In the genomic region with DNA sequence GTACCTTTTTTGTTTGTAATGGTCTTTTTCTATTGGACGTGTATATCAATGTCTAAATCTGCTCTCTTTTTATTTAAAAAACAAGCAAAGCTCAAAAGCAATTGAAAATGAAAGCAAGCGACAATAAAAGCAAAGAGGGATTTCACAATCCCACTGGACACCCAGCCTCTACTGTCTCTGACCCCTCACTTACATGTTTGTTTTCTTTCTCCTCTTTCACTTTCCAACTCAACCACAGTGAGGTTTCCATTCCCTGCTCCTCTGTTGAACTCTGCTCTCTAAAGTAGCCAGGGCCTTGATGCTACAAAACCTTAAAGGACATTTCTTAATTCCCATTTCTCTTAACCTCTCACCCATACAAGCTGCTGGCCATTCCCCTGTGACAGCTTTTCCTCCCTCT, we compare ENCODE assay signal across 17 mouse cellular contexts.
"Had no signal": no experiment of that assay in that cellular context is flagged by ENCODE, and none has a peak within 500 bp of the region (broad histone marks: within the 10 kb centered on the region; RNA-seq: fewer than 3 reads in every experiment).

No protein-coding gene starts in this region.

- H3K9me3 ChIP-seq: intestine, embryonic 15.5 days; limb, embryonic 12.5 days; liver, embryonic 12.5 days; lung, embryonic 15.5 days; midbrain, embryonic 10.5 days; neural tube, embryonic 12.5 days; stomach, embryonic 15.5 days had no signal

- H3K4me2 ChIP-seq: intestine, embryonic 15.5 days; limb, embryonic 12.5 days; liver, embryonic 12.5 days; lung, embryonic 15.5 days; neural tube, embryonic 12.5 days; stomach, embryonic 15.5 days had no signal

- H3K4me1 ChIP-seq: intestine, embryonic 15.5 days; limb, embryonic 12.5 days; liver, embryonic 12.5 days; lung, embryonic 15.5 days; midbrain, embryonic 10.5 days; neural tube, embryonic 12.5 days; stomach, embryonic 15.5 days had no signal

- DNase-seq: kidney, adult 2 months; kidney, postnatal 36 days; layer of hippocampus, adult 9-11 months; layer of hippocampus, postnatal 36 days; lung, postnatal 14 days; midbrain, embryonic 14.5 days; retina, postnatal 1 day; right cerebral cortex, postnatal 4 days; thymus, adult 2 months; thymus, postnatal 25 days had no signal

- H3K9ac ChIP-seq: intestine, embryonic 15.5 days; limb, embryonic 12.5 days; liver, embryonic 12.5 days; lung, embryonic 15.5 days; neural tube, embryonic 12.5 days; stomach, embryonic 15.5 days had no signal

- H3K36me3 ChIP-seq: intestine, embryonic 15.5 days; limb, embryonic 12.5 days; liver, embryonic 12.5 days; lung, embryonic 15.5 days; midbrain, embryonic 10.5 days; neural tube, embryonic 12.5 days; stomach, embryonic 15.5 days had no signal

- H3K27me3 ChIP-seq: intestine, embryonic 15.5 days; limb, embryonic 12.5 days; liver, embryonic 12.5 days; lung, embryonic 15.5 days; neural tube, embryonic 12.5 days; stomach, embryonic 15.5 days had no signal

- H3K27ac ChIP-seq: intestine, embryonic 15.5 days; limb, embryonic 12.5 days; liver, embryonic 12.5 days; lung, embryonic 15.5 days; midbrain, embryonic 10.5 days; neural tube, embryonic 12.5 days; stomach, embryonic 15.5 days had no signal

- ATAC-seq: intestine, embryonic 15.5 days; liver, embryonic 12.5 days had no signal

- H3K4me3 ChIP-seq: intestine, embryonic 15.5 days; limb, embryonic 12.5 days; liver, embryonic 12.5 days; lung, embryonic 15.5 days; midbrain, embryonic 10.5 days; neural tube, embryonic 12.5 days; stomach, embryonic 15.5 days had no signal
